Mouse (Mus musculus) embryonic facial prominence, embryonic 14.5 days (tissue): ENCODE results near the gene Xab2. TPM values are rescaled to one million over a fixed set of nuclear protein-coding genes. Genes with fewer than 3 reads are reported as not detected.

ENCODE experiments used
- ATAC-seq: fragments of 200-750 bp; cut with Nextera tagmentation; 2 replicates; pipeline ENCODE4 v1.8.0; 2017; ENCODE audit warnings: low read depth, moderate number of reproducible peaks, moderate TSS enrichment
- DNase-seq: peaks from one replicate; pipeline ENCODE4 v3.0.0-alpha.2; 2015; ENCODE audit warnings: low spot score
- H3K27ac ChIP-seq: fragments of 300-500 bp; sonication (generic); replicated peaks from 2 replicates; pipeline ENCODE4 v1.5.1; 2014; ENCODE audit warnings: low read depth, mild to moderate bottlenecking, low read length, moderate library complexity
- H3K27me3 ChIP-seq: fragments of 300-500 bp; sonication (generic); replicated peaks from 2 replicates; pipeline ENCODE4 v1.6.1; 2014; ENCODE audit warnings: low read length; ENCODE audit not compliant: control insufficient read depth, insufficient read depth
- H3K36me3 ChIP-seq: fragments of 300-500 bp; sonication (generic); 2 replicates; pipeline ENCODE4 v1.6.1; 2014; ENCODE audit warnings: low read length, mixed read lengths; ENCODE audit not compliant: control insufficient read depth, insufficient read depth
- H3K4me1 ChIP-seq: fragments of 300-500 bp; sonication (generic); 2 replicates; pipeline ENCODE4 v1.6.1; 2014; ENCODE audit warnings: antibody characterized with exemption, low read length; ENCODE audit not compliant: control insufficient read depth, insufficient read depth
- H3K4me2 ChIP-seq: fragments of 300-500 bp; sonication (generic); 2 replicates; pipeline ENCODE4 v1.6.1; 2014; ENCODE audit warnings: low read depth, mild to moderate bottlenecking, low read length, moderate library complexity, mixed read lengths
- H3K4me3 ChIP-seq: fragments of 300-500 bp; sonication (generic); 2 replicates; pipeline ENCODE4 v1.5.1; 2014; ENCODE audit warnings: low read depth, mild to moderate bottlenecking, low read length
- H3K9ac ChIP-seq: fragments of 300-500 bp; sonication (generic); 2 replicates; pipeline ENCODE4 v1.6.1; 2014; ENCODE audit warnings: low read depth, mild to moderate bottlenecking, low read length, moderate library complexity, mixed read lengths
- H3K9me3 ChIP-seq: fragments of 300-500 bp; sonication (generic); 2 replicates; pipeline ENCODE4 v1.6.1; 2016; ENCODE audit warnings: low read length; ENCODE audit not compliant: control insufficient read depth
- WGBS: fragments of 180-500 bp; shearing (Covaris S2); extraction: QIAGEN DNeasy Blood & Tissue Kit; methylation state at CpG from one replicate; pipeline ENCODE4 v1.1.7; 2014; 5-methylcytosine and 5-hydroxymethylcytosine counted together
- polyA plus RNA-seq: library from polyadenylated mRNA; unstranded; fragments of >200 nt; fragmentation: Nextera tagmentation; extraction: Ambion mirVana; gene quantifications from 2 replicates; pipeline ENCODE4 v1.2.1, GENCODE M21; 2014

Gene Xab2
- polyA plus RNA-seq: 41.3 and 47.0 TPM in 2 replicates

- H3K27ac ChIP-seq: no peak within 1 kb of the TSS
- peak; percentile 98 for ATAC-seq
- H3K27me3 ChIP-seq: no peaks in the 10 kb centered on the region
- peak within 1 kb of the TSS; percentile 85 for H3K4me3 ChIP-seq
- H3K4me2 ChIP-seq: peak within 1 kb of the TSS; percentile 78
- peak; percentile 99 for DNase-seq
- H3K9ac ChIP-seq: peak within 1 kb of the TSS; percentile 83
- under 1% methylated on average over 37 of the region's 37 CpGs for WGBS
- H3K36me3 ChIP-seq: peaks cover 19% of the 10 kb centered on the region
- no peaks in the 10 kb centered on the region for H3K9me3 ChIP-seq
- H3K4me1 ChIP-seq: peaks cover 6% of the 10 kb centered on the region
These were observed at the start of gene Xab2, which contains the start of gene Pet100 for GRCm38 (mm10) chr8:3621199-3621970. Xab2 (minus strand) TSS chr8:3621316. Pet100 (plus strand) TSS chr8:3621548.

GRCm38 (mm10) chr8:3670388-3670787, 49.3 kb upstream of the Xab2 start:
- H3K4me1 ChIP-seq: no peaks in the 10 kb centered on the region; the same call in 1 of the 2 replicates

GRCm38 (mm10) chr8:3665507-3665906, 44.4 kb upstream of the Xab2 start, which contains the start of gene Mcemp1:
Mcemp1 (plus strand) TSS chr8:3665754.
- ATAC-seq (no peak), DNase-seq (no peak)
- no peak within 1 kb of the TSS for H3K27ac ChIP-seq
- no peak within 1 kb of the TSS for H3K9ac ChIP-seq
- no peaks in the 10 kb centered on the region for H3K9me3 ChIP-seq
- WGBS: 54% methylated on average over 6 of the region's 6 CpGs
- H3K27me3 ChIP-seq: no peaks in the 10 kb centered on the region
- H3K4me2 ChIP-seq: no peak within 1 kb of the TSS
- H3K4me3 ChIP-seq: no peak within 1 kb of the TSS
- H3K36me3 ChIP-seq: no peaks in the 10 kb centered on the region
- H3K4me1 ChIP-seq: no peaks in the 10 kb centered on the region

More at GRCm38 (mm10) chr8:3670388-3670787, 49.3 kb upstream of the Xab2 start:
- Histone ChIP-seq H3K27ac (no peak overlapping the region), H3K27me3 (no peaks in the 10 kb centered on the region), H3K4me3 (no peak overlapping the region), H3K9ac (no peak overlapping the region), H3K9me3 (no peaks in the 10 kb centered on the region), H3K4me2 (no peak overlapping the region), H3K36me3 (no peaks in the 10 kb centered on the region)
- WGBS: 69% methylated on average over 2 of the region's 2 CpGs
- DNase-seq (no peak), ATAC-seq (no peak)

GRCm38 (mm10) chr8:3664405-3664804, 43.3 kb upstream of the Xab2 start:
- WGBS: 51% methylated on average over 5 of the region's 5 CpGs
- H3K4me1 ChIP-seq: no peaks in the 10 kb centered on the region
- H3K36me3 ChIP-seq: no peaks in the 10 kb centered on the region
- no peak overlapping the region for H3K4me2 ChIP-seq
- H3K9me3 ChIP-seq: no peaks in the 10 kb centered on the region
- DNase-seq: no peak
- no peaks in the 10 kb centered on the region for H3K27me3 ChIP-seq
- H3K9ac ChIP-seq: no peak overlapping the region
- no peak overlapping the region for H3K4me3 ChIP-seq
- no peak for ATAC-seq
- no peak overlapping the region for H3K27ac ChIP-seq

- Histone ChIP-seq H3K27me3 (no peaks in the 10 kb centered on the region), H3K4me2 (no peak overlapping the region), H3K9ac (no peak overlapping the region), H3K9me3 (no peaks in the 10 kb centered on the region), H3K36me3 (no peaks in the 10 kb centered on the region), H3K4me3 (no peak overlapping the region), H3K4me1 (no peaks in the 10 kb centered on the region), H3K27ac (no peak overlapping the region)
- DNase-seq (no peak), ATAC-seq (no peak)
- WGBS: 72% methylated on average over 8 of the region's 8 CpGs
These were observed 39.8 kb upstream of the Xab2 start for GRCm38 (mm10) chr8:3660889-3661288.

GRCm38 (mm10) chr8:3656725-3657381, 35.7 kb upstream of the Xab2 start:
- no peaks in the 10 kb centered on the region for H3K36me3 ChIP-seq
- H3K4me3 ChIP-seq: no peak overlapping the region
- WGBS: 18% methylated on average over 7 of the region's 7 CpGs
- H3K27me3 ChIP-seq: no peaks in the 10 kb centered on the region
- peak; percentile 17 for DNase-seq
- H3K9ac ChIP-seq: no peak overlapping the region
- H3K4me1 ChIP-seq: no peaks in the 10 kb centered on the region
- no peaks in the 10 kb centered on the region for H3K9me3 ChIP-seq
- H3K27ac ChIP-seq: no peak overlapping the region
- ATAC-seq: no peak
- no peak overlapping the region for H3K4me2 ChIP-seq

- Histone ChIP-seq H3K27me3 (no peaks in the 10 kb centered on the region), H3K27ac (no peak within 1 kb of the TSS), H3K36me3 (no peaks in the 10 kb centered on the region), H3K4me1 (no peaks in the 10 kb centered on the region), H3K9ac (no peak within 1 kb of the TSS), H3K4me3 (no peak within 1 kb of the TSS), H3K9me3 (no peaks in the 10 kb centered on the region), H3K4me2 (no peak within 1 kb of the TSS)
- DNase-seq: no peak
- 78% methylated on average over 2 of the region's 3 CpGs for WGBS
- ATAC-seq: no peak
These were observed 34.4 kb upstream of the Xab2 start, which contains the start of gene Retn for GRCm38 (mm10) chr8:3655526-3655925. Retn (plus strand) TSS chr8:3655770.

- Histone ChIP-seq H3K36me3 (no peaks in the 10 kb centered on the region), H3K4me1 (no peaks in the 10 kb centered on the region), H3K27ac (no peak overlapping the region), H3K9ac (no peak overlapping the region), H3K27me3 (no peaks in the 10 kb centered on the region), H3K4me3 (no peak overlapping the region), H3K9me3 (no peaks in the 10 kb centered on the region), H3K4me2 (no peak overlapping the region)
- WGBS: 64% methylated on average over 11 of the region's 11 CpGs
- ATAC-seq (no peak), DNase-seq (no peak)
These were observed 33.8 kb upstream of the Xab2 start for GRCm38 (mm10) chr8:3654726-3655508.
